Mouse (Mus musculus) frontal cortex, postnatal 25 days (tissue): ENCODE data around the gene Hivep2.

ENCODE experiments used
- DNase-seq, 2 experiments: peaks; one replicate each; pipeline ENCODE4 v3.0.0; 2022; ENCODE audit warnings: low spot score in 2 of 2

Gene Hivep2

DNA sequence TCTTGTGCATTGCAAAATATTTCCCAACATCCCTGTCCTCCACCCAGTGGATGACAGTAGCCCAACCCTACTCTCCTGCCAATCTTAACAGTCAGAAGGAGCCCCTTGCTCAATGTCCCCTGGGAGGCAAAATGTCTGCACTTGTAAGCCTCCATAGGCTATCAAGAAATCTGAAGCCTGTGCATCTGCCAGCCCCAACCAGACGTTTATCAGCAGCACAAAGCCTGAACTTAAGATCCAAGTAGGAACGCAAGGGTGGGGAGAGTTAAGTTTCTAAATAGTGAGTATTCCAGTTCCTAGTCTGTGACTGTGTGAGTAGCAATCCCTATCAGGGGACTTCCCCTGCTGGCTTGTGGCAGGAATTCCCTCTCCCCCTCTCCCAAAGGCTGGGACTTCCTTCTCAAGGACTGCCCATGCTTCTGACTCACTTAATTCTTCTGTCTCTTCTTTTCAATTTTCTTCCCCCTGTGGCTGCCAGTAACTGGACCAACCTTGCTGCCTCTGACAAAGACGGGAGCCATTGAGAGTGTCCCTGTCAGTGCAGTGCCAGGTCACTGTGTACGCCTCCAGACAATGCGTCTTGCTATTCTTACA, 82.5 kb downstream of the Hivep2 start:
- no peak for DNase-seq

DNA sequence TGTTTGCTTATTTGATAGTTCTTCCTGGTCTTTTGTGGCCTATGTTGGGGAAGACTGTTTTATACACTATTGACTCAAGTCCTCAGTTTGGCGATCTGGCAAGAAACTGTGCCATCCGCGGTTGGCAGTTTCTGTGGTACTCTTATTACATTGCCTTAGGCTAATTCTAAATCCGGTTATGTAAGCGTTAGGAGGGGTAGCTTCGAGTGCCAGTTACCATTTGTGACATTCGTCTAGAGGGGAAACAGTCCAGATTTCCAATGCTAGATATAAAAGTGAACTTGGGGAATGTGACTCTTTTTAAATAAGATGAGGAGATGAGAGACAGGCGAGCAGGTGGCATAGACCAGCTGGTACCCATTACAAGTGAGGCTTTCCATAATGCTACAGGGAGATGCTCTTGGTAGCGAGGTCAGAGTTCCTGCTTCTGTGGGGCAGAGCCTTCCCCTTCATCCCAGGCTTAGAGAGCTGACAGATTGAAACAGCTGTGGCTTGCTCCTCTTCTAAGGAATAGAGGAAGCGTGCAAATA, 83.1 kb downstream of the Hivep2 start:
- DNase-seq, result no peak

- no peak for DNase-seq
Observed at GRCm38 (mm10) chr10:14049686-14050085, 83.8 kb downstream of the Hivep2 start.

DNA sequence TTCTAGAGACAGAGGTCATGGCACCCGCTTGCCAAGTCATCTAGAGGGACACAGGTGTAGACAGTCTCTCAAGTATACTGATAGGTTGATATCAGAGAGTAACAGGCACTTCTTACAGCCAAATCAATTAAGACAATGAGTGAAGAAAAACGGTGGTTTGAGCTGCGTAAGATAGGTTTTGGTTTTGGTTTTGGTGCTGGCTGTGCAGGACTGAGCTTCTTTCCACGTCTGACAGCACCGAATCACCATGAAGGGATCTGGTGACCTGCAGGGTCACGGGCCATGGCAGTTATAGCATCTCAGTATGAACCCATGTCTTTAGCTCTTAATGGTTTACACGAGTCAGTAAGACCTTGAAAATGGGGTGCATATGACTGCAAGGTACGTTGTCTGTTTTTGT, 84.7 kb downstream of the Hivep2 start:
- no peak for DNase-seq

- no peak for DNase-seq
Observed at GRCm38 (mm10) chr10:14052109-14052689, 86.3 kb downstream of the Hivep2 start.

DNA sequence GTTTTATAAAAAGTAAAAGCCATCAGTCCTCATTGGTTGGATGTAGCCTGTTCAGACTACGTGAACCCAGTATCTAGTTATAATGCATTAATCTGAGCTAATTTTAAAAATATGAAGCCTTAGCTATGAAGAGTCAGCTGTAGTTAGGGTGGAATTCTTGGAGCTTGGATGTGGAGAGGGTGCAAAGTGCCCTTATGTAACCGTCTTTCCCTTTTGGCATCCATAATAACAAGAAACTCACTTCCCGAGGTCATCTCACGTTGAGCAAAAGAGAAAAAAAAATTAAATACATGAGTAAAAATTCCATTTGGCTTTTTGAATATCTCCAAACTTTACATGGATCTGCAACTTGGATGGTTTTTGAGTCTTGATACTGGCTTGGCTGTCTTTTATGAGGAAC, 89.0 kb downstream of the Hivep2 start:
- DNase-seq, result no peak

DNA sequence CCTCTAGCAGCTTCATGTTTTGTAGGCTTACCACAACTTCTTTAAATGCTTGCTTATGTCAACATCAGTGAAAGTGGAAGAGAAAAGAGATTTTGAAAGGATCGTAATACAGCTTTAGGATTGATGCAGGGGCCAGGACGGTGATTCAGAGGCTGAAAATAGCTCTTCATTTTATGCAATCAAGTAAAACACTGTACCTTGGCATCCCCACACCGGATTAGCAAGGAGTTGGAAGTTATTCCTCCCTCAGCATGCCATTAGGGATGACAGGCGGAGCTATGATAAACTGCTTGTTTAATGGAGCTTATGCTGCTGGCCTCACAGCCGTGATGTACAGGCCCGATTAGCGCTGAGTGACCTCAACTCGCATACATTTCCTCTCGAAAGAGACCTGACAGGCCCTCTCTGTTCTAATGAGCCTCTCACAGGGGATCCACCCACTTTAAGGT, 89.7 kb downstream of the Hivep2 start:
- no peak for DNase-seq

DNA sequence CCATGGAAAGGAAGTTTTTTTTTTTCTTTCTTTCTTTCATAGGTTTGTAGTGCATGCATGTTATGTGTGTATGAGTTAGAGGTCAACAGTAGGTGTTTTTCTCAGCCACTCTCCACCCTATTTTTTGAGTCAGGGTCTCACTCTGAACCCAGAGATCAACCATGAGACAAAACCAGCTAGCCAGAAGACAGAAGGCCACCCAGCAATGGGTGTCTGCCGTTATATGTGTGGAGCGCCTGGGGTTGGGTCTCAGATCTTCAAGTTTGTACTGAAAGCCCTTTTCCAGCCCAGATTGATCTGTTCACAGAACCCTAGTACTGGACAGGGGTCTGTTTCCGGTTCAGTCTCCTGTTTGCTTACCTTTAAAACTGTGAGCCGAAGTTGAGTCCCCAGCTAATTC, 90.2 kb downstream of the Hivep2 start:
- no peak for DNase-seq

GRCm38 (mm10) chr10:14056584-14057451, 90.9 kb downstream of the Hivep2 start:
- no peak for DNase-seq

DNA sequence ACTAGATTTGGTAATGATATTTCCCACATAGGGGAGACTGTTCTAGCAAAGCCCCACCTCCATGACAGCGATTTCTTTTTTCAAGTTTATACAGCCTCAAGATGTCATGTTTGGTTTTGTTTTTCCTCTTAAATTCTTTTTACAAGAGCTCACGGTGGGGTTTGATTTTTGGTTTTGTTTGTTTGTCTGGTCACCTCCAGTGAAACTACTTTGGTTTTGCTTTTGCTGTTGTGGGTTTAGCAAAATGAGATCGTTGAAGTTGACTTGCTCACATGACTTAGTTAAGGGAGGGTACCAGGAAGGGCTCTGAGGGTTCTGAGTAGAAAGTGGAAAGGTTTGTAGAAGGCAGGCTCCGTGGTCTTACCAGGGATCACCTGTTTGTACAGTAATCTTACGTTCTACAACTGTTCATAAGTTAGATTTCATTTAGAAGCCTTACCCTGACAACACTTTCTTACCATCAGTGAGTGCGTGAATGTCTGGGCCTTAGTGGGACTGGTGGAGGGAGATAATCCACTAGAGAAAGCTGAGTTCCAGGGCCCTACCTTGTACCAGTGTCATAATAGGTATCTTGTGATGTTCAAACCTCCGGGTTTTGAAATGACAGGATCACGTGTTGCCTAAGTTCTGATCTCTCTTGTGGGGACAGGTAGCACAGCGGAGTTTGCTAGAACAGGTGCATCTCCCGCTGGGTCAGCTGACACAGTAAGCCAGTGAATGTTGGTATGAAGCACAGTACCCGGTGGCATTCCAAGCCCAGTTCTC, 92.1 kb downstream of the Hivep2 start:
- DNase-seq, result no peak

DNA sequence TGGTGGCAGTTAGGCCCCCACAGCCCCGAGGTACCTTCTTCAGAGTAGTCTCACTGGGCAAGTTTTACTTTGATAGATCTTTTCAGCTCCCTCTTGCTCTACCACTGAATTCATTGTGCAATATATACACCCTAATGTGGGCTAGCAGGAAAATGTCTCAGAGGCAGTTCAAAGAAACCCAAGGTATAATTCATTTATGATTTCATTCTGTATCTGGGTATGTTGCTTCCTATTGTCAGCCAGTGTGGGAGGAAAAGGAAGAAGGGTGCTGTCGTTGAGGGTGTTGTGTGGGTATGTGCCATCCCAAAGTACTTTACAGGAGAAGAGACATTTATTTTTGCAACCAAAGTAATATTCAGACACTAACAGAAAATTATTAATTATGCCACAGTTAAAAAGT, 92.9 kb downstream of the Hivep2 start:
- DNase-seq, result no peak

- no peak for DNase-seq
Observed at GRCm38 (mm10) chr10:14059581-14059980, 93.7 kb downstream of the Hivep2 start.

GRCm38 (mm10) chr10:14060302-14060701, 94.4 kb downstream of the Hivep2 start:
- DNase-seq, result no peak

- DNase-seq, result no peak
Observed at GRCm38 (mm10) chr10:14063226-14063625, 97.4 kb downstream of the Hivep2 start.

GRCm38 (mm10) chr10:14064759-14065395, 99.0 kb downstream of the Hivep2 start:
- DNase-seq, result no peak

GRCm38 (mm10) chr10:14067802-14068201, 101.9 kb downstream of the Hivep2 start:
- no peak for DNase-seq

DNA sequence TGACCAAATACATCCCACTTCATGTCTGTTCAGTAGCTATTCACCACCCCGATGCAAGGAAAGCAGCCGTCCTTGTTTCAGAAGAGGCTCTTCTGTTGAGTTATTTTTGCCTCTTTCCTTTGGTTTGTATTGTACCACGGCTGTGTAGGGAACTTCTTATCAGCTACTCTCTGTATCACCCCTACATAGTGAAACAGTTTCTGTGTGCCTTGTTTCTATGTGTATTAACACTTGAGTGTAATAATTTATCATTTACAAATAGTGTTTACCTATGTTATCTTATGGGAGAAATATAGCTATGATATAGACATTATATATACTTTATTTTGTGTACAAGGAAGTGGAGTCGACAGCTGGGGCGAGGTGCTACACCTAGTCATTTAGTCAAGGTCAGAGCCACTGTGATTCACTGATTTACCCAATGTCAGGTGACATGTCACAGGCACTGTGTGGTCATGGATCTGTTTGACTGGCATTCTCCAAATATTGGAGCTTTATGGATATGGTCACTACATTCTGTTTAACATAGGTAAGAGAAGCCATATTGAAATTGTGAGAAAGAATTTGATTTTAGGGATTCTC, 104.7 kb downstream of the Hivep2 start:
- DNase-seq, result no peak

- DNase-seq, result no peak
Observed at GRCm38 (mm10) chr10:14072504-14072903, 106.6 kb downstream of the Hivep2 start.

GRCm38 (mm10) chr10:14075767-14076166, 109.9 kb downstream of the Hivep2 start:
- DNase-seq, result no peak

GRCm38 (mm10) chr10:14076880-14077279, 111.0 kb downstream of the Hivep2 start:
- DNase-seq, result no peak

- no peak for DNase-seq
Observed at GRCm38 (mm10) chr10:14080830-14081229, 115.0 kb downstream of the Hivep2 start.
